Mouse (Mus musculus) heart, embryonic 13.5 days (tissue): Measurements from ENCODE around the gene Gm3573. TPM values are rescaled to one million over a fixed set of nuclear protein-coding genes. Genes with fewer than 3 reads are reported as not detected.
"Not testable (repeated sequence)": the region's sequence is repeated elsewhere in the genome, so short reads cannot be mapped to it uniquely, and the experiment has no call there.

Source experiments
- ATAC-seq: fragments of 200-750 bp; cut with Nextera tagmentation; 2 replicates; pipeline ENCODE4 v1.8.0; 2017; ENCODE audit warnings: moderate TSS enrichment; ENCODE audit not compliant: insufficient number of reproducible peaks, low FRiP score, low TSS enrichment; ENCODE audit errors: extremely low read depth
- H3K27ac ChIP-seq: fragments of 300-500 bp; sonication (generic); replicated peaks from 2 replicates; pipeline ENCODE4 v1.5.1; 2015; ENCODE audit warnings: moderate library complexity, mild to moderate bottlenecking, inconsistent platforms
- H3K27me3 ChIP-seq: fragments of 300-500 bp; sonication (generic); replicated peaks from 2 replicates; pipeline ENCODE4 v1.6.1; 2015; ENCODE audit warnings: mild to moderate bottlenecking, inconsistent platforms
- H3K36me3 ChIP-seq: fragments of 300-500 bp; sonication (generic); 2 replicates; pipeline ENCODE4 v1.6.1; 2015; ENCODE audit warnings: mild to moderate bottlenecking, inconsistent platforms
- H3K4me1 ChIP-seq: fragments of 300-500 bp; sonication (generic); 2 replicates; pipeline ENCODE4 v1.6.1; 2015; ENCODE audit warnings: inconsistent platforms
- H3K4me2 ChIP-seq: fragments of 300-500 bp; sonication (generic); 2 replicates; pipeline ENCODE4 v1.6.1; 2015; ENCODE audit warnings: inconsistent platforms, mild to moderate bottlenecking, moderate library complexity
- H3K4me3 ChIP-seq: fragments of 300-500 bp; sonication (generic); 2 replicates; pipeline ENCODE4 v1.5.1; 2015; ENCODE audit warnings: moderate library complexity, mild to moderate bottlenecking, inconsistent platforms
- H3K9ac ChIP-seq: fragments of 300-500 bp; sonication (generic); 2 replicates; pipeline ENCODE4 v1.6.1; 2015; ENCODE audit warnings: inconsistent platforms, mild to moderate bottlenecking, moderate library complexity
- H3K9me3 ChIP-seq: fragments of 300-500 bp; sonication (generic); 2 replicates; pipeline ENCODE4 v1.6.1; 2016; ENCODE audit warnings: inconsistent platforms
- WGBS: fragments of 180-500 bp; shearing (Covaris S2); methylation state at CpG from one replicate; pipeline ENCODE4 v1.1.7; 2015; ENCODE audit warnings: mixed read lengths; 5-methylcytosine and 5-hydroxymethylcytosine counted together
- polyA plus RNA-seq: library from polyadenylated mRNA; unstranded; fragments of >200 nt; fragmentation: Nextera tagmentation; extraction: Ambion mirVana; gene quantifications from 2 replicates; pipeline ENCODE4 v1.2.1, GENCODE M21; 2015

The Gm3573 gene
- polyA plus RNA-seq, result not detected in 2 replicates

DNA sequence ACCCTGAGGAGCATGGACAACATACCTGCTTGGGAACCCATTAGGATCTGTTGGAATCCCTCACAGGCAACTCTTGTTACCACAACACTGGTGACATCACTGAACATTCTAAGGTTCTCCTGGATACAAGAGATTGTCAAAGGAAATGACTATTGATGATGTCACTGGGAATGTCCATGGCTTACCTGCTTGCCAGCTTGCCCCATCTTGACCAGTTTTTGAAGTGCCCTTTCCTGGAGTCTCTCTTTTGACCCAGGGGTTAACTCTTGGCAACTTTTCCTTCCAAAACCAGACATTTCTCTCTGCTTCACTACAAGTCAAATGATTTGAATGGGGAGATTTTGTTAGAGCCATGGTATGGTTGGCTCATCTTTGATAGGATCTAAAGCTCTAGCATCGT lies at the start of gene Gm3573:
Gene Gm3573 (minus strand): TSS at position 101 of the 400 bp plus-strand sequence.
- not testable (repeated sequence) for H3K36me3 ChIP-seq, H3K4me2 ChIP-seq, H3K9ac ChIP-seq, H3K27me3 ChIP-seq, H3K9me3 ChIP-seq, ATAC-seq, H3K27ac ChIP-seq, H3K4me3 ChIP-seq, H3K4me1 ChIP-seq
- no CpG with 5 or more reads among the region's 1 CpGs for WGBS

DNA sequence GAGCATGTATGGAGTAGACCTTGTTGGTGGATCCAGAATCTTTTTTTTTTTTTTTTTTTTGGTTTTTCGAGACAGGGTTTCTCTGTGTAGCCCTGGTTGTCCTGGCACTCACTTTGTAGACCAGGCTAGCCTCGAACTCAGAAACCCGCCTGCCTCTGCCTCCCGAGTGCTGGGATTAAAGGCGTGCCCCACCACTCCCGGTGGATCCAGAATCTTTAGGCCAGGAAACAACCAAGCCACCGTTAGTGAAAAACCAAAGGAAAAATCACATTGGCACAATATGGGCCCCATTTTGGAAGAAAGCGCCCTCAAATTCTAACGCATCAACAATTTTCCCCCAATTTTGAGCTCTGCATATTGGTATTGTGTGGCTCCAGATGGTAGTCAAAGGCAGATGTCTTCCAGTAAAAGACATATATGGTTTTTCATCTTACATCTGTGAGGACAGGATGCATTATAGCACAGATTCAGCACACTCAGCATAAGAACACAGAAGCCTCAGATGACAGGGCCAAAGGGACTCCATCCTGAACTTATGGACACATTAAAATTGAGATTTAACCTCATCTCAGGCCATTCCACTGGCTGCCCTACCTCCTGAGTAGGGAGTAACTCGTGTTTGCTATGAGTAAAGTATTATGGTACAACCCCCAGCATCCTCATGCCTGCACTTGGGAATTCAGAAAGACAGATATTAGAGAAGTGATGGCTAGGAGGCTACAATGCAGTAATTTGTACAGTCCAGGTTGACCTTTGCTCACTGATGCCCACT lies 26.4 kb upstream of the Gm3573 start:
- not testable (repeated sequence) for ATAC-seq, H3K9ac ChIP-seq, H3K4me3 ChIP-seq, H3K4me2 ChIP-seq, H3K27ac ChIP-seq, H3K36me3 ChIP-seq, H3K4me1 ChIP-seq, H3K27me3 ChIP-seq, H3K9me3 ChIP-seq
- 65% methylated on average over 9 of the region's 10 CpGs for WGBS

DNA sequence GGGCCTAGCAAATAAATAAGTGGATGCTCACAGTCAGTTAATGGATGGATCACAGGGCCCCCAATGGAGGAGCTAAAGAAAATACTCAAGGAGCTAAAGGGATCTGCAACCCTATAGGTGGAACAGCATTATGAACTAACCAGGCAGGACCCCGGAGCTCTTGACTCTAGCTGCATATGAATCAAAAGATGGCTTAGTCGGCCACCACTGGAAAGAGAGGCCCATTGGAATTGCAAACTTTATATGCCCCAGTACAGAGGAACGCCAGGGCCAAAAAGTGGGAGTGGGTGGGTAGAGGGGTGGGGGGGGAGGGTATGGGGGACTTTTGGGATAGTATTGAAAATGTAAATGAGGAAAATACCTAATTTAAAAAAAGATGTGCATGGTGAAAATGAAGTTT lies 6.7 kb downstream of the Gm3573 start:
- H3K4me2 ChIP-seq, H3K36me3 ChIP-seq, H3K27me3 ChIP-seq, ATAC-seq, H3K9me3 ChIP-seq, H3K9ac ChIP-seq, H3K4me1 ChIP-seq, H3K4me3 ChIP-seq, H3K27ac ChIP-seq: not testable (repeated sequence)
- 68% methylated on average over 3 of the region's 3 CpGs for WGBS

DNA sequence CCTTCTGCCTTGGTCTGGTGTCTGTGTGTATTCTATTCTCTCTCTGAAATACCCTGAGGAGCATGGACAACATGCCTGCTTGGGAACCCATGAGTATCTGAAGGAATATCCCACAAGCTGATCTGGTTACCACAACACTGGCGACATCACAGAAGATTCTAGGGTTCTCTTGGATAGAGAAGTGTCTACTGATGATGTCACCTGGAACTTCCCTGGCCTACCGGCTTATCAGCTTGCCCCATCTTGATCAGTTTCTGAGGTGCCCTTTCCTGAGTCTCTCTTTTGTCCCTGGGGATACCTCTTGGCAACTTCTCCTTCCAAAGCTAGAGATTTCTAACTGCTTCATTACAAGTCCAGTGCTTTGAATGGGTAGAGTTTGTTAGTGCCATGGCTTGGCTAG lies 28.1 kb downstream of the Gm3573 start, which contains the start of gene Gm17027:
Gene Gm17027 (minus strand): TSS at position 101 of the 400 bp plus-strand sequence.
- not testable (repeated sequence) for H3K9me3 ChIP-seq, H3K27ac ChIP-seq, H3K4me1 ChIP-seq, ATAC-seq, H3K9ac ChIP-seq, H3K4me3 ChIP-seq, H3K4me2 ChIP-seq, H3K27me3 ChIP-seq, H3K36me3 ChIP-seq
- 80% methylated on average over 1 of the region's 2 CpGs for WGBS

Other genes with a start within 250 kb of the Gm3573 start
- not detected in 2 replicates for gene 1700024B05Rik, start 246.8 kb downstream of the Gm3573 start, polyA plus RNA-seq
- gene Gm6401, start 222.9 kb downstream of the Gm3573 start, polyA plus RNA-seq, result not detected in 2 replicates
- not detected in 2 replicates for gene Gm3543, start 207.5 kb downstream of the Gm3573 start, polyA plus RNA-seq
- not detected in 2 replicates for gene Gm7951, start 73.4 kb downstream of the Gm3573 start, polyA plus RNA-seq
- gene Gm17027, start 28.2 kb downstream of the Gm3573 start, polyA plus RNA-seq, result not detected in 2 replicates
- not detected in 2 replicates for gene Gm17026, start 69.3 kb upstream of the Gm3573 start, polyA plus RNA-seq
- gene Gm9611, start 106.6 kb upstream of the Gm3573 start, polyA plus RNA-seq, result not detected in 2 replicates
- gene Gm7995, start 119.4 kb upstream of the Gm3573 start, polyA plus RNA-seq, result not detected in 2 replicates
- gene Gm8005, start 248.9 kb upstream of the Gm3573 start, polyA plus RNA-seq, result not detected in 2 replicates